In the genomic region with DNA sequence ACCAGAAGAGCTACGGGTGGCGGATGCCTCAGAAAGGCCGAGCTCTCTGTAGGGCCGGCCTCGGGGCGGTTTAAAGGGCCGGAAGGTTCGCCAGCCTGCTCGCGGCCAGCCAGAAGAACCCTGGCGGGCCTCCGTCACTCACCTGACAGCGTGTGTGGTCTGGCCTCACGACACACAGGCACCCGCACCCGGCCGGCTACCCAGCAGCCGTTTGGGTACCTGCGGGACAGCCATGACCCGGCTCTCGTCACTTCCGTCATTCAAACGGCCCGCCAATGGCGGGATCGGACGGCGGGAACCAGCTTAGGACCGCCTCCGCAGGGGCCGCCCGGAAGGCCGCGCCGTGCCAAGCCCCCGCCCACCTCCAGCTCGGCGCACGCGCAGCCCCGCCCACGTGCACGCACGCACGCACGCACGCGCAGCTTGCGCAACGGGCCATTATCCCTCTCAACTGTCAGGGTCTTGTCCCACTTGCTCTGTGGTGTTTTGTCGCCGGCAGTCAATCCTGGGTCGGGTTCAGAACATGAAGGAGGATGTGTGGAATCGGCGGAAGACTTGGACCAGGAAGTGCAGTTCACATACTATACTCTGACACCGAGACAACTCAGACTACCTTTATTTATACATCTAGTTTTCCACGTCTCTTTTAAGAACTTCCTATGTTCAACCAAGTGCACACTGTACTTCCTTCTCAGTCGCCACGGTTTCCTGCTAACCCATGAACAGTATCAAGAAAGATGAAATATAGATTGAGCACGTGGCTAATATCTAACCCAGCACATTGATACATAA, we compare ENCODE assay signal across 8 mouse cellular contexts. TPM values are rescaled to one million over a fixed set of nuclear protein-coding genes. Genes with fewer than 3 reads are reported as not detected.
A peak's percentile ranks its signal among the peaks of the same experiment; 100 is the strongest.
DNase-seq lines count a peak whose midpoint lies in the region; ATAC-seq lines count a peak whose summit lies in the region.

Gene Cep295, minus strand, starts transcription at position 305 of the 792 bp plus-strand sequence.

- H3K36me3 ChIP-seq in hindbrain, embryonic 11.5 days (ENCODE audit: control insufficient read depth, insufficient read depth, low read length): no peaks in the 10 kb centered on the region

- no peaks in the 10 kb centered on the region for H3K4me1 ChIP-seq in hindbrain, embryonic 11.5 days (replicated peaks; ENCODE audit: control insufficient read depth, insufficient read depth, low read length)

- H3K9ac ChIP-seq in hindbrain, embryonic 11.5 days (ENCODE audit: low read depth, low read length): peak within 1 kb of the TSS; percentile 86

- no peaks in the 10 kb centered on the region for H3K9me3 ChIP-seq in hindbrain, embryonic 11.5 days (ENCODE audit: control insufficient read depth, low read length)

- 3% methylated on average over 58 of the region's 60 CpGs for WGBS in hindbrain, embryonic 11.5 days

- peak within 1 kb of the TSS; percentile 72 for H3K4me2 ChIP-seq in hindbrain, embryonic 11.5 days (replicated peaks; ENCODE audit: low read depth, low read length)

- no peaks in the 10 kb centered on the region for H3K27me3 ChIP-seq in hindbrain, embryonic 11.5 days (ENCODE audit: control insufficient read depth, insufficient read depth, low read length)

- H3K27ac ChIP-seq in hindbrain, embryonic 11.5 days (ENCODE audit: low read depth, low read length): peak within 1 kb of the TSS; percentile 42

- peak; percentile 96 for DNase-seq in Muller cell, postnatal 12 days (ENCODE audit: inconsistent ontology term)
- DNase-seq in cerebellum, adult 9-11 months: peak; percentile 98
- DNase-seq in frontal cortex, adult 2 months (ENCODE audit: extremely low spot score in 1 of 2, low spot score in 1 of 2): peak; percentile 90 to 97
- DNase-seq in hindbrain, embryonic 11.5 days (ENCODE audit: low spot score): peak; percentile 97
- peak; percentile 96 to 98 for DNase-seq in layer of hippocampus, postnatal 10 days (ENCODE audit: low spot score in 2 of 2)
- DNase-seq in lung, postnatal 10 days: peak; percentile 97
- DNase-seq in ovary, postnatal 36 days (ENCODE audit: low spot score): peak; percentile 97
- DNase-seq in thymus, postnatal 25 days: peak; percentile 97

- H3K4me3 ChIP-seq in hindbrain, embryonic 11.5 days (ENCODE audit: low read depth, low read length): peak within 1 kb of the TSS; percentile 87

- ATAC-seq in hindbrain, embryonic 11.5 days (ENCODE audit: low FRiP score): peak; percentile 100

RNA-seq across cellular contexts. Expression of gene Cep295, which starts in this region (rescaled TPM):
- polyA plus RNA-seq in frontal cortex, adult 2 months (2012; rRNA removed): 19.7 and 22.3 TPM in 2 replicates
- polyA plus RNA-seq in hindbrain, embryonic 11.5 days (2014; fragmentation: Nextera tagmentation; extraction: Ambion mirVana): 23.0 and 24.8 TPM in 2 replicates
- total RNA-seq in layer of hippocampus, postnatal 10 days (2021): 10 to 100 TPM; 26.5 to 26.9 TPM

Comparison
In these comparisons a context has a peak if more than half of its experiments do, and no peak if none do; other contexts are left out.
1. Peak in every context shown above with its lines: DNase-seq, ATAC-seq, H3K4me3 ChIP-seq and H3K27ac ChIP-seq.